Mouse (Mus musculus) mature B cell (primary cell): ENCODE measurements at regions not wholly inside any gene's neighbourhood (a gene's known extent, or its start where the extent isn't known, plus 50 kb on each side); places are given as distances from the start of the nearest gene placed in this dataset.

ENCODE experiments used
- in situ Hi-C: fragments of 300-500 bp; cut with MboI; formaldehyde crosslinking; loops from 2 replicates; pipeline ENCODE4 v1.14.3; 2019

- in situ Hi-C loops: loop anchor here (25.0 kb wide), 1 partner anchor 125 kb away; no protein-coding TSS in a partner anchor
These were observed 69.2 kb downstream of the Gpr65 start for GRCm38 (mm10) chr12:98337644-98338043.

- in situ Hi-C loops: loop anchor here (25.0 kb wide), 1 partner anchor 127 kb away; no protein-coding TSS in a partner anchor
These were observed 71.1 kb downstream of the Gpr65 start for GRCm38 (mm10) chr12:98339536-98339935.

GRCm38 (mm10) chr12:98342158-98342557 lies 73.7 kb downstream of the Gpr65 start:
- in situ Hi-C loops: loop anchor here (25.0 kb wide), 1 partner anchor 130 kb away; no protein-coding TSS in a partner anchor

- in situ Hi-C loops: loop anchor here (25.0 kb wide), 1 partner anchor 131 kb away; no protein-coding TSS in a partner anchor
These were observed 75.2 kb downstream of the Gpr65 start for GRCm38 (mm10) chr12:98343653-98344052.

GRCm38 (mm10) chr12:98347056-98347455 lies 78.6 kb downstream of the Gpr65 start:
- in situ Hi-C loops: loop anchor here (25.0 kb wide), 1 partner anchor 135 kb away; no protein-coding TSS in a partner anchor

GRCm38 (mm10) chr12:98347550-98348318 lies 79.3 kb downstream of the Gpr65 start:
- in situ Hi-C loops: loop anchor here (25.0 kb wide), 1 partner anchor 135 kb away; no protein-coding TSS in a partner anchor

- in situ Hi-C loops: loop anchor here (25.0 kb wide), 1 partner anchor 138 kb away; no protein-coding TSS in a partner anchor
These were observed 81.6 kb downstream of the Gpr65 start for GRCm38 (mm10) chr12:98349864-98350643.

GRCm38 (mm10) chr12:98352401-98352800 lies 84.0 kb downstream of the Gpr65 start:
- in situ Hi-C loops: no loop called here

GRCm38 (mm10) chr12:98354545-98354944 lies 86.1 kb downstream of the Gpr65 start:
- in situ Hi-C loops: no loop called here

GRCm38 (mm10) chr12:98367583-98367982 lies 99.1 kb downstream of the Gpr65 start:
- in situ Hi-C loops: no loop called here

- in situ Hi-C loops: no loop called here
These were observed 102.3 kb downstream of the Gpr65 start for GRCm38 (mm10) chr12:98370771-98371170.

GRCm38 (mm10) chr12:98375214-98375910 lies 106.9 kb downstream of the Gpr65 start:
- in situ Hi-C loops: no loop called here
